Mouse (Mus musculus) cortical plate, adult 2 months (tissue): ENCODE results near the gene Rhof. TPM values are rescaled to one million over a fixed set of nuclear protein-coding genes. Genes with fewer than 3 reads are reported as not detected.

ENCODE experiments used
- H3K27ac ChIP-seq: fragments of 200-500 bp; 2 replicates; pipeline ENCODE4 v1.5.1; 2012; ENCODE audit warnings: low read length, control low read depth, inconsistent platforms; ENCODE audit not compliant: insufficient read depth
- H3K4me1 ChIP-seq: fragments of 200-500 bp; 2 replicates; pipeline ENCODE4 v1.6.1; 2011; ENCODE audit warnings: low read length; ENCODE audit not compliant: control insufficient read depth, insufficient read depth
- H3K4me3 ChIP-seq: fragments of 200-500 bp; 2 replicates; pipeline ENCODE4 v1.5.1; 2011; ENCODE audit warnings: mild to moderate bottlenecking, low read length, control low read depth; ENCODE audit not compliant: insufficient read depth
- CTCF ChIP-seq: fragments of 200-500 bp; IDR thresholded peaks from 2 replicates; pipeline ENCODE4 v1.5.1; 2011; ENCODE audit warnings: mild to moderate bottlenecking, control low read depth, low read length; ENCODE audit not compliant: insufficient read depth; ENCODE audit errors: extremely low read depth
- POLR2A ChIP-seq: fragments of 200-500 bp; IDR thresholded peaks from 2 replicates; pipeline ENCODE4 v1.6.1; 2011; ENCODE audit warnings: mild to moderate bottlenecking, low read length, control low read depth; ENCODE audit not compliant: insufficient read depth; ENCODE audit errors: extremely low read depth
- polyA plus RNA-seq: library from polyadenylated mRNA; depleted of rRNA; stranded (reverse); fragments of >200 nt; gene quantifications from 2 replicates; pipeline ENCODE4 v1.2.3, GENCODE M21; 2012; rRNA removed

Gene Rhof
- 47.4 and 48.1 TPM in 2 replicates for polyA plus RNA-seq

DNA sequence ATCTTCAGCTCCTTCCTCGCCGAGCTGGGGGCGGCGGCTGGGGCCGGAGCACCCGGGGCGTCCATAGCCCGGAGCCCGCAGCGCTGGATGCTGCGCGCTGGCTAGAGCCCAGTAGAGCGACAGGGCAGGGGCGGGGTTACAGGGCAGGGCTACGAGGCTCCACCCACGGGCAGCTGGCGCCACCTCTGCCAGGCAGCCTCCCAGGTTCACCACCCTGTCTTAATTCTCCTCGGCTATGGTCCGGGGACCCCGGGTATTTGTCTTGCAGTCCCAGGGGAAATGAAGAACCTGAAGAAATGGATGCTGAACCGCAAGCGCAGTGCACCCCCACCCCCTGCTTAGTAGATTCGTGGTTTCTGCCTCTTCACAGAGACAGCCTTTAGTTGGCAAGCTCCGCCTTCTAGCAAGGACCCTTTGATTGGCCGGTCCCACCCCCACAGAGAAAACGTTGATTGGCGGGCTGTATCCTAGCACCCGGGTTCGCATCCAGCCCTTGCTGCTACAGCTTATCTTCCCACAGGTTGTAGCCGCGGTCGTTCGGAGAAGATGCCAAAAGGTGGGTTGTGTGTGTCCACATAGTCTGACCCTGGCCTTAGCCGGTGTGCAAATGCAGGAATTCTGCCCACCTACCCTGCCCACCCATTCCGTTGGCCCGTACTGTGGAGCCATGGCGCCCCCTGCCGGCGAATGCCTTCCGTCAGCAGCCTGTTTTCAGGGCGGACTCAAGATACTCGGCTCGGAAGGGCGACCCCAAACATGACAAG, at the start of gene Rhof:
Rhof (minus strand) TSS at position 385 of the 764 bp plus-strand sequence.
- Histone ChIP-seq H3K4me3 (peak within 1 kb of the TSS; percentile 93), H3K27ac (peak within 1 kb of the TSS; percentile 69), H3K4me1 (peaks cover 11% of the 10 kb centered on the region)
- TF ChIP-seq POLR2A (peak; percentile 83), CTCF (peak; percentile 72)

DNA sequence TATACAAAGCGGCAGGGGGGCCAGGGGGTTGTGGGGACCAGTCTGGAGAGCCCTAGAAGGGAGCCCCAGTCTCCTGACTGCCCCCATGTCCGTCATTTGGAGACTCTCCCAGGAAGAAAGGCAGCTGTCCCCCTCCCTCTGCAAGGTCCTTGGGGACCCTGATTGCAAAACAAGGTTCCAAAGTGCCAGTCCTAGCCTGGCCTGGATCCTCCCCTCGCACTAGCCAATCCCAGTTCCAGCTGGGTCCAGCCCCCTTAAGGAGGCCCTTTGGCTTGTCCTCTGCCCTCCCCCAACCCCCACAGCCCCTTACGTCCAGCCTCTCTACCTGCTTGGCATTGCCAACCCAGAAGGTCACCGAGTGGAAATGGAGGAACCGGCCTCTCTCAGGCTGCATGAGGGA, 49.0 kb upstream of the Rhof start:
- H3K27ac ChIP-seq = no peak overlapping the region
- TF ChIP-seq POLR2A (no peak), CTCF (no peak)

DNA sequence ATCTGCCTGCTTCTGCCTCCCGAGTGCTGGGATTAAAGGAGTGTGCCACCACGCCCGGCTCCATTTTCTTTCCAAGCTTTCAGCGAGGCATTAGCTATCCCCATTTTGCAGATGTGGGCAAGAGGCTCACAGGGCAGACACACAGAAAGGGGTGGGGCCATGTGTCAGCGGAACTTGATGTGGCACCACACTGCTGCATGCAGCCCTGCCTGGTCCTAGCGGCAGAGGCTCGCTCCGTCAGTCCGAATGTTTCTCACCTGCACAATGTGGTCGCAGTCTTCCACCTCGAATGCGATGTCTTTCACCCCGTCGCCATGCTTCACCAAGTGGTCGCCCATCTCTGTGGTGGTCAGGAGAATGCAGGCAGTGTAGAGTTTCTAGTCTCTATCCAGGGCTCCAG, 47.9 kb upstream of the Rhof start:
- no peak for TF ChIP-seq POLR2A
- TF ChIP-seq CTCF = no peak
- Histone ChIP-seq H3K4me1 (no peaks in the 10 kb centered on the region), H3K27ac (no peak overlapping the region), H3K4me3 (no peak overlapping the region)

More for the DNA sequence above, 49.0 kb upstream of the Rhof start:
- Histone ChIP-seq H3K4me1 (no peaks in the 10 kb centered on the region), H3K4me3 (no peak overlapping the region)

DNA sequence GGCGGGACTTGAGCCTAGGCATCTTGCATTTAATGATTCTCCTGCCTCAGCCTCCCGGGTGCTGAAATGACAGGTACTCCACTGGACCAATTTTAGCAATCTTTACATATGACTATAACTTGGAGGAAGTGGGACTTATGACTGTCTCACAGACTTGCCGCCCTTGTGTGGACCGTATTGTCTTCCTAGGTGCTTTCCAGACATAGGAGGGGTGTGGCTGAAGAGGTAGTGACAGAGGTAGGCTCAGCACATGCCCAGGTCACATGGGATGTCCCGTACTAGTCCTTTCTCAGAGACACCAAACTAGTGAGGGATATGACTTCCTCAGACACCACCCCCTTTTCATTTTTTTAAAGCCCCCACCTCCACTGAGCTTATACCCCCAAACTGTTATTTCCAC, 46.3 kb upstream of the Rhof start:
- Histone ChIP-seq H3K27ac (no peak overlapping the region), H3K4me3 (no peak overlapping the region), H3K4me1 (no peaks in the 10 kb centered on the region)
- TF ChIP-seq POLR2A (no peak), CTCF (no peak)

DNA sequence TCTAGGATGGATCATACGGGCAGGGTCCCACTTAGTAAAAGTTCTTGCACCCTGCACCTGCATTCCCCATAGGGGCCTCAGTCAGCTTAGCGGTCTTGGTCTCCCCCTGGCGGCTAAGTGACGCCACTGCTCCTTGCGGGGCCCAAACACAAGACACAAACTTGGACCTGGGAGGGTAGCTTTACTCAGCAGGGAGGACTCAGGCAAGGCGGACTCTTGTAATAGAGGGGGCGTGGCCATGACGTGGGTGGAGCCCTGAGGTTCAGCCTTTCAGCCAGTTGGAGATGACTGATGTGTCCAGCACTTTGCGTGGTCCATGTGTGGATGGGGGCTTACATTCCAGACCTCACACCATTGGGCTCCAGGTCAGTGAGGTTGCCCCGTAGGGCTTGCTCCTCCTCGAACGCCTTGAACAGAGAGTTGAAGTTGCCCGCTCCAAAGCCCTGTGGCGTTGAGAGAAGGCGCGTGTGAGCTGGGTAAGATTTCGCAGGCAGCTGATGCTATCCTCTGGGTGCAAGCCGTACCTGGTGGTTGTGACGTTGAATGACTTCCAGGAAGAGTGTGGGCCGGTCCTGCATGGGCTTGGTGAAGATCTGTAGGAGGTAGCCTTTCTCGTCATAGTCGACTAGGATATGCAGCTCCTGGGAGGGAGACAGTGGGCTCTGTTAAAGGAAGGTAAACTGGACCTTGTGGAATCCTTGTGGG, 39.3 kb upstream of the Rhof start:
- H3K4me3 ChIP-seq = peak overlapping the region; percentile 13; the same call in 1 of the 2 replicates
- TF ChIP-seq CTCF = peak; percentile 98
- TF ChIP-seq POLR2A = no peak
- H3K4me1 ChIP-seq = no peaks in the 10 kb centered on the region
- H3K27ac ChIP-seq = no peak overlapping the region

DNA sequence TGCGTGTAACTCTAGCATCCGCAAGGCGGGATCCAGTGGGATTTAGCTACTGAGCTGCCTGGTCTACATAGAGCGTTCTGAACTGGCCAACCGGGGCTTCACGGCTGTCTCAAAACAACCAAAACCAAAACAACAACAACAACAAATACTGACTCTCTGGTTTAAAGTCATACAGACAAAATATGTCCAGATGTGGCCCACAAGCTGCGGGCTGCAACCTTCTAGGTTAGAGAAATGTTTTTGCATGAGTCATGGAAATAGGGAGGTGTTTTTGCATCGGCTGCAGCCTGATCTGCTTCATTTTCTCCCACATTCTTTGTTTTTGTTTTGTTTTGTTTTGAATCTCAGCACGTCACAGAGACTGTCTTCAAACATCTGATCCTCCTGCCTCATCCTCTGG, 37.9 kb upstream of the Rhof start:
- H3K27ac ChIP-seq = no peak overlapping the region
- no peak for TF ChIP-seq CTCF
- no peak for TF ChIP-seq POLR2A

DNA sequence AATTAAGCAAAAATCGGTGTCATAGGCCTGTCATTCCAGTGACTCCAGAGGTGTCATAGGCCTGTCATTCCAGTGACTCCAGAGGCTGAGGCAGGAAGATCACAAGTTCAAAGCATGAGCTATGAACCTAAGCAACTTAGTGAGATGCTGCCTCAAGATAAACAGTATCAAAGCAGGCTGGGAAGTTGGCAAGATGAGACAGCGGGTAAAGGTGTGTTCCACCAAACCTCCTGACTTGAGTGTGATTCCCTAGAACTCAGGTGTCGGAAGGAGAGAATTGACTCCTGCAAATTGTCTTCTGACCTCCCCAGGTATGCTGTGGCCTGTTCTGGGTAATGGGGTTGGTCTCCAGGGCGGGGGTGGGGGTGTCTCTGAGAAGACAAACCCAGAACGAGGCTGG, 36.8 kb upstream of the Rhof start, which contains the start of gene Psmd9:
Psmd9 (plus strand) TSS at position 130 of the 400 bp plus-strand sequence.
- no peak within 1 kb of the TSS for H3K27ac ChIP-seq
- no peaks in the 10 kb centered on the region for H3K4me1 ChIP-seq
- TF ChIP-seq CTCF = no peak
- no peak for TF ChIP-seq POLR2A
- H3K4me3 ChIP-seq = no peak within 1 kb of the TSS

More for the DNA sequence above, 37.9 kb upstream of the Rhof start:
- Histone ChIP-seq H3K4me3 (no peak overlapping the region), H3K4me1 (no peaks in the 10 kb centered on the region)

DNA sequence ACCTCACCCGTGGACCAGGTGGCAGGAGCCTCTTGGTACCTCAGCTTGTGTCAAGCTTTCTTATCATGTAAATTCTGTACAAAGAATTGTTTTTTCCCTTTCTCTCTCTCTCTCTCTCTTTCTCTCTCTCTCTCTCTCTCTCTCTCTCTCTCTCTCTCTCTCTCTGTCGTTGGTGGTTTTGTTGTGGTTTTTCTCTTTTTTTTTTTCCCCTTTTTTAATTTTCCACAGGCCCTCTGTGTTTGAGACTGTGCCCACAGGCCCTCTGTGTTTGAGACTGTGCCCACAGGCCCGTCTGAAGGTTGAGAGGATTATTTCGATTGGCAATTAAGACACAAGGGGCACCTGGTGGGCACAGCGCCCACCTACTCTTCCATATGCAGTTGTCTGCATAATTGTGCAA, 35.1 kb upstream of the Rhof start:
- no peak overlapping the region for H3K27ac ChIP-seq

DNA sequence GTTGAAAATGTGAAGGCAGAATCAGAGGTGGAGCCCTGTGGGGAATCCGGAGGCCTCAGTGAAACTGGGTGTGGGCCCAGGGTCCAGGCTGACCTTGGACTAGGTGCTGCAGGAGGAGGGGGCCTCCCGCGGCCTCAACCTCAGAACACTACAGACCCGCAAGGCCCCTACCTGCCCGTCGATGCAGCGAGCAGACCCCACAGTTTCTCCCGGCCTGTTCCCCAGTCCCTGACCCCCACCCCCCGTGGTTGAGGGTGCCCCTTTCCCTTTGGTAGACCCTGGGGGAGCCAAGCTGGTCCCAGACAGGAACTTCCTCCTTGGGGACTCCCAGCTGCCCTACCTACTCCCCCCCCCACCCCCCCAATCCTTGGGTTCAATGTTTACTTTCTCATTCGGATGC, 33.9 kb upstream of the Rhof start:
- Histone ChIP-seq H3K4me1 (no peaks in the 10 kb centered on the region), H3K4me3 (no peak overlapping the region), H3K27ac (no peak overlapping the region)
- TF ChIP-seq POLR2A = no peak
- no peak for TF ChIP-seq CTCF

More for the DNA sequence above, 35.1 kb upstream of the Rhof start:
- Histone ChIP-seq H3K4me1 (no peaks in the 10 kb centered on the region), H3K4me3 (no peak overlapping the region)
- TF ChIP-seq CTCF (no peak), POLR2A (no peak)
